Mouse (Mus musculus) intestine, embryonic 14.5 days (tissue): Measurements from ENCODE around the gene Sart3. TPM values are rescaled to one million over a fixed set of nuclear protein-coding genes. Genes with fewer than 3 reads are reported as not detected.

Source experiments
- ATAC-seq: fragments of 200-750 bp; cut with Nextera tagmentation; replicated peaks from 2 replicates; pipeline ENCODE4 v1.8.0; 2017; ENCODE audit warnings: low read depth, moderate number of reproducible peaks, moderate TSS enrichment, moderate library complexity; ENCODE audit not compliant: low FRiP score, low TSS enrichment
- DNase-seq: peaks from one replicate; pipeline ENCODE4 v3.0.0-alpha.2; 2018; ENCODE audit warnings: low spot score
- H3K27ac ChIP-seq: fragments of 300-500 bp; sonication (generic); 2 replicates; pipeline ENCODE4 v1.5.1; 2014; ENCODE audit warnings: low read depth, mild to moderate bottlenecking, control low read depth
- H3K27me3 ChIP-seq: fragments of 300-500 bp; sonication (generic); replicated peaks from 2 replicates; pipeline ENCODE4 v1.6.1; 2014; ENCODE audit warnings: low read length, control low read depth; ENCODE audit not compliant: control insufficient read depth, insufficient read depth
- H3K36me3 ChIP-seq: fragments of 300-500 bp; sonication (generic); 2 replicates; pipeline ENCODE4 v1.6.1; 2014; ENCODE audit warnings: low read length, control low read depth; ENCODE audit not compliant: control insufficient read depth, insufficient read depth
- H3K4me1 ChIP-seq: fragments of 300-500 bp; sonication (generic); replicated peaks from 2 replicates; pipeline ENCODE4 v1.6.1; 2014; ENCODE audit warnings: low read length, control low read depth, mixed read lengths; ENCODE audit not compliant: control insufficient read depth, insufficient read depth
- H3K4me2 ChIP-seq: fragments of 300-500 bp; sonication (generic); 2 replicates; pipeline ENCODE4 v1.6.1; 2014; ENCODE audit warnings: low read length
- H3K4me3 ChIP-seq: fragments of 300-500 bp; sonication (generic); 2 replicates; pipeline ENCODE4 v1.5.1; 2014; ENCODE audit warnings: low read depth, low read length, control low read depth, mixed read lengths
- H3K9ac ChIP-seq: fragments of 300-500 bp; sonication (generic); 2 replicates; pipeline ENCODE4 v1.6.1; 2014; ENCODE audit warnings: mild to moderate bottlenecking, low read length
- H3K9me3 ChIP-seq: fragments of 300-500 bp; sonication (generic); 2 replicates; pipeline ENCODE4 v1.6.1; 2016; ENCODE audit warnings: low read length, control low read depth; ENCODE audit not compliant: control insufficient read depth
- WGBS: fragments of 180-500 bp; shearing (Covaris S2); extraction: QIAGEN DNeasy Blood & Tissue Kit; methylation state at CpG from one replicate; pipeline ENCODE4 v1.1.7; 2014; 5-methylcytosine and 5-hydroxymethylcytosine counted together
- polyA plus RNA-seq: library from polyadenylated mRNA; unstranded; fragments of >200 nt; fragmentation: Nextera tagmentation; extraction: Ambion mirVana; gene quantifications from 2 replicates; pipeline ENCODE4 v1.2.1, GENCODE M21; 2014

Sart3 gene
- polyA plus RNA-seq, 1 experiment from 2014 or later, result 46.3 TPM

- no peaks in the 10 kb centered on the region for H3K36me3 ChIP-seq
- H3K4me1 ChIP-seq, result no peaks in the 10 kb centered on the region
- ATAC-seq (no peak), DNase-seq (no peak)
- 87% methylated on average over 7 of the region's 7 CpGs for WGBS
- H3K4me2 ChIP-seq, result no peak overlapping the region
- 0 out of 2 replicates have a peak, but pooled peaks cover 1% of the 10 kb centered on the region for H3K27me3 ChIP-seq
- no peaks in the 10 kb centered on the region for H3K9me3 ChIP-seq
- no peak overlapping the region for H3K27ac ChIP-seq
- no peak overlapping the region for H3K4me3 ChIP-seq
- no peak overlapping the region for H3K9ac ChIP-seq
Measured at GRCm38 (mm10) chr5:113728691-113729090, 43.6 kb downstream of the Sart3 start.

- Histone ChIP-seq H3K9ac (no peak overlapping the region), H3K4me2 (no peak overlapping the region), H3K4me3 (no peak overlapping the region), H3K27me3 (0 out of 2 replicates have a peak, but pooled peaks cover 5% of the 10 kb centered on the region), H3K36me3 (no peaks in the 10 kb centered on the region), H3K9me3 (no peaks in the 10 kb centered on the region), H3K4me1 (no peaks in the 10 kb centered on the region), H3K27ac (no peak overlapping the region)
- ATAC-seq, result no peak
- 82% methylated on average over 7 of the region's 7 CpGs for WGBS
- no peak for DNase-seq
Measured at GRCm38 (mm10) chr5:113728011-113728410, 44.3 kb downstream of the Sart3 start.

- Histone ChIP-seq H3K4me3 (no peak overlapping the region), H3K27me3 (0 out of 2 replicates have a peak, but pooled peaks cover 5% of the 10 kb centered on the region), H3K9ac (no peak overlapping the region), H3K4me1 (no peaks in the 10 kb centered on the region), H3K9me3 (no peaks in the 10 kb centered on the region), H3K27ac (no peak overlapping the region), H3K4me2 (no peak overlapping the region), H3K36me3 (no peaks in the 10 kb centered on the region)
- DNase-seq (no peak), ATAC-seq (no peak)
- 57% methylated on average over 12 of the region's 12 CpGs for WGBS
Measured at GRCm38 (mm10) chr5:113727238-113727637, 45.1 kb downstream of the Sart3 start.

GRCm38 (mm10) chr5:113726618-113727017, 45.7 kb downstream of the Sart3 start:
- Histone ChIP-seq H3K36me3 (no peaks in the 10 kb centered on the region), H3K4me2 (no peak overlapping the region), H3K4me3 (no peak overlapping the region), H3K4me1 (no peaks in the 10 kb centered on the region), H3K27ac (no peak overlapping the region), H3K9me3 (no peaks in the 10 kb centered on the region), H3K9ac (no peak overlapping the region), H3K27me3 (0 out of 2 replicates have a peak, but pooled peaks cover 5% of the 10 kb centered on the region)
- ATAC-seq, result no peak
- DNase-seq, result no peak
- WGBS, result 42% methylated on average over 6 of the region's 6 CpGs

- no peak overlapping the region for H3K27ac ChIP-seq
- 77% methylated on average over 12 of the region's 12 CpGs for WGBS
- no peaks in the 10 kb centered on the region for H3K4me1 ChIP-seq
- ATAC-seq (no peak), DNase-seq (no peak)
- no peak overlapping the region for H3K9ac ChIP-seq
- no peaks in the 10 kb centered on the region for H3K36me3 ChIP-seq
- no peaks in the 10 kb centered on the region for H3K9me3 ChIP-seq
- H3K27me3 ChIP-seq, result 0 out of 2 replicates have a peak, but pooled peaks cover 5% of the 10 kb centered on the region
- no peak overlapping the region for H3K4me3 ChIP-seq
- H3K4me2 ChIP-seq, result no peak overlapping the region
Measured at GRCm38 (mm10) chr5:113725417-113725816, 46.9 kb downstream of the Sart3 start.

GRCm38 (mm10) chr5:113724446-113724845, 47.9 kb downstream of the Sart3 start, which contains the start of gene 1700069L16Rik:
Gene 1700069L16Rik, minus strand, starts transcription at chr5:113724772.
- no peak within 1 kb of the TSS for H3K4me2 ChIP-seq
- WGBS, result 2% methylated on average over 15 of the region's 15 CpGs
- H3K27me3 ChIP-seq, result 0 out of 2 replicates have a peak, but pooled peaks cover 5% of the 10 kb centered on the region
- no peaks in the 10 kb centered on the region for H3K4me1 ChIP-seq
- no peak within 1 kb of the TSS for H3K4me3 ChIP-seq
- no peak within 1 kb of the TSS for H3K27ac ChIP-seq
- H3K9me3 ChIP-seq, result no peaks in the 10 kb centered on the region
- H3K9ac ChIP-seq, result no peak within 1 kb of the TSS
- DNase-seq (peak; percentile 92), ATAC-seq (peak; percentile 81)
- no peaks in the 10 kb centered on the region for H3K36me3 ChIP-seq

GRCm38 (mm10) chr5:113723567-113724237, 48.6 kb downstream of the Sart3 start:
- no peak for ATAC-seq
- no peaks in the 10 kb centered on the region for H3K36me3 ChIP-seq
- H3K4me2 ChIP-seq, result no peak overlapping the region
- no peaks in the 10 kb centered on the region for H3K9me3 ChIP-seq
- no peak for DNase-seq
- H3K27ac ChIP-seq, result no peak overlapping the region
- 37% methylated on average over 8 of the region's 8 CpGs for WGBS
- 0 out of 2 replicates have a peak, but pooled peaks cover 5% of the 10 kb centered on the region for H3K27me3 ChIP-seq
- no peak overlapping the region for H3K4me3 ChIP-seq
- no peak overlapping the region for H3K9ac ChIP-seq
- no peaks in the 10 kb centered on the region for H3K4me1 ChIP-seq

- Histone ChIP-seq H3K4me2 (no peak overlapping the region), H3K4me1 (no peaks in the 10 kb centered on the region), H3K4me3 (no peak overlapping the region), H3K9me3 (no peaks in the 10 kb centered on the region), H3K9ac (no peak overlapping the region), H3K27ac (no peak overlapping the region), H3K27me3 (0 out of 2 replicates have a peak, but pooled peaks cover 5% of the 10 kb centered on the region), H3K36me3 (no peaks in the 10 kb centered on the region)
- no peak for ATAC-seq
- no peak for DNase-seq
- 80% methylated on average over 10 of the region's 10 CpGs for WGBS
Measured at GRCm38 (mm10) chr5:113722224-113723013, 49.9 kb downstream of the Sart3 start.
